Mouse (Mus musculus) forebrain, embryonic 11.5 days (tissue): ENCODE measurements around the gene Ephx1. TPM values are rescaled to one million over a fixed set of nuclear protein-coding genes. Genes with fewer than 3 reads are reported as not detected.

Experiments used
- ATAC-seq: fragments of 200-750 bp; cut with Nextera tagmentation; replicated peaks from 2 replicates; pipeline ENCODE4 v1.8.0; 2017; ENCODE audit warnings: moderate TSS enrichment; ENCODE audit not compliant: low FRiP score
- DNase-seq: peaks from one replicate; pipeline ENCODE4 v3.0.0-alpha.2; 2017; ENCODE audit warnings: low spot score
- H3K27ac ChIP-seq: fragments of 300-500 bp; sonication (generic); 2 replicates; pipeline ENCODE4 v1.5.1; 2014; ENCODE audit warnings: low read depth, low read length
- H3K27me3 ChIP-seq: fragments of 300-500 bp; sonication (generic); 2 replicates; pipeline ENCODE4 v1.6.1; 2014; ENCODE audit warnings: mild to moderate bottlenecking, low read length, mixed read lengths; ENCODE audit not compliant: control insufficient read depth, insufficient read depth
- H3K36me3 ChIP-seq: fragments of 300-500 bp; sonication (generic); 2 replicates; pipeline ENCODE4 v1.6.1; 2014; ENCODE audit warnings: mild to moderate bottlenecking, low read length, moderate library complexity, mixed read lengths; ENCODE audit not compliant: control insufficient read depth, insufficient read depth
- H3K4me1 ChIP-seq: fragments of 300-500 bp; sonication (generic); replicated peaks from 2 replicates; pipeline ENCODE4 v1.6.1; 2014; ENCODE audit warnings: low read length, mixed read lengths; ENCODE audit not compliant: control insufficient read depth, insufficient read depth
- H3K4me2 ChIP-seq: fragments of 300-500 bp; sonication (generic); 2 replicates; pipeline ENCODE4 v1.6.1; 2014; ENCODE audit warnings: low read depth, mild to moderate bottlenecking, low read length, moderate library complexity, mixed read lengths; ENCODE audit not compliant: severe bottlenecking
- H3K4me3 ChIP-seq: fragments of 300-500 bp; sonication (generic); 2 replicates; pipeline ENCODE4 v1.5.1; 2014; ENCODE audit warnings: low read depth, low read length
- H3K9ac ChIP-seq: fragments of 300-500 bp; sonication (generic); 2 replicates; pipeline ENCODE4 v1.6.1; 2014; ENCODE audit warnings: low read length
- H3K9me3 ChIP-seq: fragments of 300-500 bp; sonication (generic); 2 replicates; pipeline ENCODE4 v1.6.1; 2016; ENCODE audit warnings: low read length, mixed read lengths; ENCODE audit not compliant: control insufficient read depth
- WGBS: fragments of 180-500 bp; shearing (Covaris S2); extraction: QIAGEN DNeasy Blood & Tissue Kit; methylation state at CpG from one replicate; pipeline ENCODE4 v1.1.7; 2014; 5-methylcytosine and 5-hydroxymethylcytosine counted together
- polyA plus RNA-seq: library from polyadenylated mRNA; unstranded; fragments of >200 nt; fragmentation: Nextera tagmentation; extraction: Ambion mirVana; gene quantifications from 2 replicates; pipeline ENCODE4 v1.2.1, GENCODE M21; 2014

Gene Ephx1
- polyA plus RNA-seq, 1 experiment from 2014 or later = 1.1 TPM

DNA sequence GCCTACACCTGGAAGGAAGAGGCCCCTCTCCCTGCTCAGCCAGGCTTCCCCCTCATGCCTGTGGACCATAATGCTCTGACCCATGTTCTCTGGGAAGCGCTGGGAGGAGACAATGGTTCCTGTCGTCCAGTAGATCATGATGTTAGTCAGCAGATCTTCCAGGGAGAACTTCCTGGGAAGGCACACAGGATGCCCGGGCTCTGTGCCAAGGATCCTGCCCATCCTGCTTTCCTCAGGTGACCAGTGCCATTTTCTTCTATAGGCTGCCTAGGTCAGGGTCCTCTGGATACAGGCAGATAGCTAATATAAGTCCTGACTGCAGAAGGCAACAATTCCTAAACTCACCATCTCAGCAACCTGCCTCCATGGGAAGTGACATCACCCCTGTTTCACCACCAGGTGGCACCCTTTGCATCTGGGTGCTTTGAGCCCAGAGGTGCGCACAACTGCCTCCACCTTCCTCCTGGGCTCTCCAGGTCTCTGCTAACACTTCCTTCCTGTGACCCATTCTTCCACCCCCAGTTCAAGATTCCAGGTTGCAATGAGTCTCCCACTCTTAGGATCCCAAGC, 44.5 kb downstream of the Ephx1 start:
- H3K4me1 ChIP-seq = no peaks in the 10 kb centered on the region
- H3K4me3 ChIP-seq = no peak overlapping the region
- H3K36me3 ChIP-seq = no peaks in the 10 kb centered on the region
- H3K9me3 ChIP-seq = no peaks in the 10 kb centered on the region
- no peak overlapping the region for H3K4me2 ChIP-seq
- no peak overlapping the region for H3K9ac ChIP-seq
- DNase-seq (no peak), ATAC-seq (no peak)
- no peak overlapping the region for H3K27ac ChIP-seq
- H3K27me3 ChIP-seq = no peaks in the 10 kb centered on the region
- WGBS = 66% methylated on average over 4 of the region's 4 CpGs

DNA sequence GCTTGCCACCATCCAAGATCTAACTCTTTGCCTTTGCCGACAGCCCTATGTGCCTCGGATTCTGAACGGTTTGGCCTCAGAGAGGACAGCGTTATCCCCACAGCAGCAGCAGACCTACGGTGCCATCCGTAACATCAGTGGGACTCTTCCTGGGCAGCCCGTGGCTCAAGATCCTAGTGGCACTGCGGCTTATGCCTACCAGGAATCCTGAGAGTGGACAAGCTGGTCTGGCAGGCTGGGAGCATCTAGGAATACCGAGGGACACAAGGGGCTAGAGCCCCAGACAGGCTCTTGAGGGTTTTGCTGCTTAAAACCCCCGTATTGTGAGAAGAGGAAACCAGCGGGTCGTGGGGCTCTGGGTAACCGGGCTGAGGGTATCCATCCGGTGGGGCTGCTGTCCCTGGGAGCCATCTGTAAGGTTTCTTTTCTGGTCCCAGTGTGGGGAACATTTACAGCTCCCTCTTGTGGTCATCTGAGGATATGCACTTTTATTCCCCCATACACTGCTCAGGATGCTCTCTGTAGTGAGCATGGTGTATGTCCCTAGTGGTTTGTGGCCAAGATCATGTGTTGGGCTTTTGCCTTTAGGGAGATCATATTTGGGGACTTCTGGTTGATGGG, 46.5 kb downstream of the Ephx1 start:
- no peak overlapping the region for H3K4me3 ChIP-seq
- H3K9me3 ChIP-seq = no peaks in the 10 kb centered on the region
- ATAC-seq (peak; percentile 65; the same call in 1 of the 2 replicates), DNase-seq (peak; percentile 63)
- WGBS = 58% methylated on average over 14 of the region's 14 CpGs
- no peaks in the 10 kb centered on the region for H3K36me3 ChIP-seq
- H3K9ac ChIP-seq = no peak overlapping the region
- no peaks in the 10 kb centered on the region for H3K27me3 ChIP-seq
- H3K4me1 ChIP-seq = no peaks in the 10 kb centered on the region
- no peak overlapping the region for H3K4me2 ChIP-seq
- no peak overlapping the region for H3K27ac ChIP-seq

DNA sequence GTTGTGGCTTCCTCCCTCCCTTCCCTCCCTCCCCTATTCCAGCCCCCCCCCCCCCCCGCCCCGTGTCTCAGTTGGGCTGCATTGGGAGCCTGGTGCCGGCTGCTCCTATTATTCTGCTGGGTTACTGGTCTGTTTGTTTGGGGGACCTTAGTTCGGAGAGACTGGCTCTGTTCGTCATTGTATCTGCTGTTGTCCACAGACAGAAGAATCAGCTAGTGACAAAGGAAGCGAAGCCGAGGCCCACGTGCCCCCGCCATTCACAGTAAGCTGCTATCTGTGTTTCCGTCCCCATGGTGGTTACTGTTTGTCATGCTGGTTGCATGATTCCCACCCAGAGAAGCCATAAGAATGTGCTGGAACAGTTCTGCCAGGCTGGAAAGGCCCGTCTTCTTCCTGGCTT, 47.8 kb downstream of the Ephx1 start:
- H3K9me3 ChIP-seq = no peaks in the 10 kb centered on the region
- H3K4me2 ChIP-seq = no peak overlapping the region
- H3K36me3 ChIP-seq = no peaks in the 10 kb centered on the region
- ATAC-seq (no peak), DNase-seq (no peak)
- no peak overlapping the region for H3K27ac ChIP-seq
- H3K4me1 ChIP-seq = no peaks in the 10 kb centered on the region
- H3K9ac ChIP-seq = no peak overlapping the region
- 73% methylated on average over 10 of the region's 11 CpGs for WGBS
- no peaks in the 10 kb centered on the region for H3K27me3 ChIP-seq
- no peak overlapping the region for H3K4me3 ChIP-seq

DNA sequence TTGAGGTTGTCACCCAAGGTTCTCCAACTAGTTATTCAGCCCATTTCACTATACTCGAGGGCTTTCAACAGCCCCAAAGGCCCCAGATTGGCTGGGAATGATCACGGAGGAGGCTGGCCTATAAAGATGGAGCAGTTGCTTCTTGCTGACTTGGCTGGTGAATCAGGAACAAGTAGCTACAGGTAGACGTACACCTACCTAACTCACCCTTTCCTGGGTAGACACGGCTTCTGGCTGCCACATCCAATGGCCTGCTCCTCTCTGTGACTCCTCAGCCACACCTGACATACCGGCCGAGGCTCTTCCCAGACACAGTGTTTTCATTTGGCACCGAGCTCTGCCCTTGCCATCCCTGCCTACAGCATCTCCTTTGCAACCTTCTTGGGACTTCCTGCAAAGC, 53.4 kb downstream of the Ephx1 start:
- H3K4me3 ChIP-seq = no peak overlapping the region
- no peak for ATAC-seq
- no peak overlapping the region for H3K9ac ChIP-seq
- WGBS = 89% methylated on average over 7 of the region's 7 CpGs
- H3K4me2 ChIP-seq = no peak overlapping the region
- no peaks in the 10 kb centered on the region for H3K36me3 ChIP-seq
- no peaks in the 10 kb centered on the region for H3K27me3 ChIP-seq
- no peak overlapping the region for H3K27ac ChIP-seq
- H3K9me3 ChIP-seq = no peaks in the 10 kb centered on the region
- H3K4me1 ChIP-seq = no peaks in the 10 kb centered on the region
- DNase-seq = no peak

GRCm38 (mm10) chr1:180966542-180966941, 54.2 kb downstream of the Ephx1 start:
- Histone ChIP-seq H3K4me2 (no peak overlapping the region), H3K27ac (no peak overlapping the region), H3K4me1 (no peaks in the 10 kb centered on the region), H3K36me3 (no peaks in the 10 kb centered on the region), H3K9me3 (no peaks in the 10 kb centered on the region), H3K27me3 (no peaks in the 10 kb centered on the region), H3K9ac (no peak overlapping the region), H3K4me3 (no peak overlapping the region)
- DNase-seq (no peak), ATAC-seq (no peak)
- 66% methylated on average over 3 of the region's 3 CpGs for WGBS

GRCm38 (mm10) chr1:180965786-180966185, 54.9 kb downstream of the Ephx1 start:
- no peak for ATAC-seq
- Histone ChIP-seq H3K27ac (no peak overlapping the region), H3K9ac (no peak overlapping the region), H3K36me3 (no peaks in the 10 kb centered on the region), H3K9me3 (no peaks in the 10 kb centered on the region), H3K27me3 (no peaks in the 10 kb centered on the region), H3K4me2 (no peak overlapping the region), H3K4me3 (no peak overlapping the region), H3K4me1 (no peaks in the 10 kb centered on the region)
- no peak for DNase-seq
- 87% methylated on average over 3 of the region's 3 CpGs for WGBS

DNA sequence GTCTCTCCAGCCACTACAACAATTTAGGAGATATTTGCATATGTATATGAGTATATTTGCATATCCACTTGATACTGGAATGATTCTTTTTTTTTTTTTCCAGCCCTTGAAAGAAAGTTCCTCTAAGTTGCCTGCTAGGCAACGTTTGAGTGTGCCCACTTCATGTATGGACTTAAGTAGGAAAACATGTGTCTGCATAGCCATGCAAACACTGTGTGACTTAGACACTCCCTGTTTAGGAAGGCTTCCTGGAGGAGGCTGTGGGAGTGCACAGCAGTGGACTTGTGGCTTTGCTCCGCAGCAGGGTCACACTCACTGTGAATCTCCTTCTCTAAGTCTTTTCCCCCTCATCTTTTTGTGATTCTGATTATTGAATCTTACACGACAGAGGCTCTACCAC, 61.9 kb downstream of the Ephx1 start:
- no peak overlapping the region for H3K4me3 ChIP-seq
- ATAC-seq (no peak), DNase-seq (no peak)
- no peak overlapping the region for H3K4me2 ChIP-seq
- no peak overlapping the region for H3K9ac ChIP-seq
- 63% methylated on average over 3 of the region's 3 CpGs for WGBS
- H3K4me1 ChIP-seq = peaks cover 3% of the 10 kb centered on the region; the same call in 1 of the 2 replicates
- H3K27me3 ChIP-seq = no peaks in the 10 kb centered on the region
- no peaks in the 10 kb centered on the region for H3K9me3 ChIP-seq
- H3K36me3 ChIP-seq = no peaks in the 10 kb centered on the region
- H3K27ac ChIP-seq = no peak overlapping the region

DNA sequence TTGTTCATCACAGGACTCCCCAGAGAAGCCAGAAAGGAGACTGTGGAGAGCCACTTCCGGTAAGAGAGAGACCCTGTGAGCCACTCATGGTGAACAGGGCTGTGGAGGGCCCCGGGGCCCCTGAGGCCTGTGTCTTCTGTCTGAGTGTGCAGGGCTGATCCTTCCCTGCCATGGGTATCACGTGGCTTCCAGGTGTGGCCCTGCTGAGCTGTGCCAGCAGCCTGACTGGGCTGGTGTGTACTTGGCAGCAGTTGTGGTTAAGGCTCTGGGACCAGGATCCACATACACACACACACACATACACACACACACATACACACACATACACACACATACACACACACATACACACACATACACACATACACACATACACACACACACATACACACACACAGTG, 62.7 kb downstream of the Ephx1 start:
- H3K27ac ChIP-seq = no peak overlapping the region
- peaks cover 3% of the 10 kb centered on the region; the same call in 1 of the 2 replicates for H3K4me1 ChIP-seq

DNA sequence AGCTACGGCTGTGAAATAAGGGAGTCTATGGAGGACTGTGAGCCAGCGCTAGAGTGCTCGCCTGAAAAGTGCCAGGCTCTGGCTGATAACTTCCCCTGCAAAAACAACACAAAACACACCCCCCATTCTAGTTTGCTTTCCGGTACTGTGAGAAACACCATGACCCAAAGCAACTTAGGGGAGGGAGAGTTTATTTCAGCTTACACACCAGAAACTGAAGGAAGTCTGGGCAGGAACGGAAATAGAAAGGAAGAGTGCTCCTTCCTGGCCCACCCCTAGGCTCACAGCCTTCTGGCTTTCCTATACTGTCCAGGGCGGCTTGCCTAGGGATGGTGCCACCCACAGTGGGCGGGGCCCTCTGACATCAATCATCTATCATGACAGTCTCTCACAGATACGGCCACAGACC, 63.7 kb downstream of the Ephx1 start:
- H3K27me3 ChIP-seq = no peaks in the 10 kb centered on the region
- no peak overlapping the region for H3K27ac ChIP-seq
- no peak overlapping the region for H3K4me2 ChIP-seq
- 86% methylated on average over 8 of the region's 8 CpGs for WGBS
- no peaks in the 10 kb centered on the region for H3K36me3 ChIP-seq
- H3K9ac ChIP-seq = no peak overlapping the region
- peaks cover 3% of the 10 kb centered on the region; the same call in 1 of the 2 replicates for H3K4me1 ChIP-seq
- H3K4me3 ChIP-seq = no peak overlapping the region
- DNase-seq = no peak
- H3K9me3 ChIP-seq = no peaks in the 10 kb centered on the region
- no peak for ATAC-seq

More for the DNA sequence above, 62.7 kb downstream of the Ephx1 start:
- WGBS = 81% methylated on average over 3 of the region's 3 CpGs
- Histone ChIP-seq H3K9me3 (no peaks in the 10 kb centered on the region), H3K4me2 (no peak overlapping the region), H3K27me3 (no peaks in the 10 kb centered on the region), H3K4me3 (no peak overlapping the region), H3K9ac (no peak overlapping the region), H3K36me3 (no peaks in the 10 kb centered on the region)
- DNase-seq (no peak), ATAC-seq (no peak)
